Mouse (Mus musculus) erythroblast, embryonic 14.5 days (primary cell): ENCODE measurements around the gene Keap1. TPM values are rescaled to one million over a fixed set of nuclear protein-coding genes. Genes with fewer than 3 reads are reported as not detected.

Source experiments
- H3K27me3 ChIP-seq: 2 replicates; pipeline ENCODE4 v1.6.1; 2012; ENCODE audit warnings: inconsistent platforms; ENCODE audit not compliant: control insufficient read depth
- H3K36me3 ChIP-seq: 2 replicates; pipeline ENCODE4 v1.6.1; 2012; ENCODE audit warnings: mild to moderate bottlenecking, inconsistent platforms; ENCODE audit not compliant: control insufficient read depth
- H3K4me1 ChIP-seq: 2 replicates; pipeline ENCODE4 v1.6.1; 2012; ENCODE audit warnings: inconsistent platforms; ENCODE audit not compliant: control insufficient read depth
- H3K4me3 ChIP-seq: replicated peaks from 2 replicates; pipeline ENCODE3; 2012; ENCODE audit warnings: moderate library complexity, mild to moderate bottlenecking, inconsistent platforms
- H3K9me3 ChIP-seq: 2 replicates; pipeline ENCODE4 v1.6.1; 2012; ENCODE audit warnings: low read length, inconsistent platforms, mixed read lengths; ENCODE audit not compliant: control insufficient read depth
- GATA1 ChIP-seq: IDR thresholded peaks from 2 replicates; pipeline ENCODE4 v1.6.1; 2012; ENCODE audit warnings: low read length, inconsistent platforms, mixed read lengths
- TAL1 ChIP-seq: IDR thresholded peaks from 3 replicates; pipeline ENCODE4 v1.6.1; 2012; ENCODE audit warnings: low read length, inconsistent platforms, mixed read lengths
- polyA plus RNA-seq: library from polyadenylated mRNA; stranded (reverse); fragments of >175 nt; gene quantifications from 2 replicates; pipeline ENCODE4 v1.2.3, GENCODE M21; 2012

Keap1 gene
- polyA plus RNA-seq, 1 experiment: 5.2 TPM

GRCm38 (mm10) chr9:21180841-21181240, 58.3 kb downstream of the Keap1 start:
- Histone ChIP-seq H3K4me3 (no peak overlapping the region), H3K36me3 (no peaks in the 10 kb centered on the region), H3K27me3 (no peaks in the 10 kb centered on the region), H3K9me3 (no peaks in the 10 kb centered on the region), H3K4me1 (peaks cover 41% of the 10 kb centered on the region)
- TF ChIP-seq GATA1: no peak
- TF ChIP-seq TAL1: no peak

- Histone ChIP-seq H3K4me1 (peaks cover 39% of the 10 kb centered on the region), H3K36me3 (no peaks in the 10 kb centered on the region), H3K27me3 (no peaks in the 10 kb centered on the region), H3K9me3 (no peaks in the 10 kb centered on the region), H3K4me3 (no peak overlapping the region)
- TF ChIP-seq TAL1: no peak
- no peak for TF ChIP-seq GATA1
These were observed 58.8 kb downstream of the Keap1 start for GRCm38 (mm10) chr9:21180402-21180801.

Other genes with a start within 250 kb of the Keap1 start
- gene Mrpl4, start 236.6 kb downstream of the Keap1 start, polyA plus RNA-seq: 11.7 and 15.4 TPM in 2 replicates
- gene Icam1, start 223.4 kb downstream of the Keap1 start, polyA plus RNA-seq: 0.04 and 0.11 TPM in 2 replicates
- 105 and 134 TPM in 2 replicates for gene Icam4, start 210.0 kb downstream of the Keap1 start, polyA plus RNA-seq
- 0.63 and 0.86 TPM in 2 replicates for gene Icam5, start 207.3 kb downstream of the Keap1 start, polyA plus RNA-seq
- gene Zglp1, start 172.3 kb downstream of the Keap1 start, polyA plus RNA-seq: 1.4 and 1.9 TPM in 2 replicates
- gene Gm49373, start 166.3 kb downstream of the Keap1 start, polyA plus RNA-seq: 0.12 and 0.16 TPM in 2 replicates
- gene Fdx1l, start 165.7 kb downstream of the Keap1 start, polyA plus RNA-seq: 1.5 and 2.8 TPM in 2 replicates
- 11.6 and 15.1 TPM in 2 replicates for gene Gm38431, start 147.4 kb downstream of the Keap1 start, polyA plus RNA-seq
- 7.5 and 9.3 TPM in 2 replicates for gene Raver1, start 147.4 kb downstream of the Keap1 start, polyA plus RNA-seq
- gene Tyk2, start 108.1 kb downstream of the Keap1 start, polyA plus RNA-seq: 0.26 and 0.30 TPM in 2 replicates
- gene Cdc37, start 89.4 kb downstream of the Keap1 start, polyA plus RNA-seq: 12.7 and 17.4 TPM in 2 replicates
- 0.04 and 0.05 TPM in 2 replicates for gene Pde4a, start 73.6 kb downstream of the Keap1 start, polyA plus RNA-seq
- gene S1pr5, start 9.1 kb upstream of the Keap1 start, polyA plus RNA-seq: not detected in 2 replicates
- gene Atg4d, start 25.9 kb upstream of the Keap1 start, polyA plus RNA-seq: 25.4 and 30.2 TPM in 2 replicates
- 3.5 and 4.6 TPM in 2 replicates for gene Kri1, start 48.6 kb upstream of the Keap1 start, polyA plus RNA-seq
- 36.6 and 42.6 TPM in 2 replicates for gene Cdkn2d, start 52.0 kb upstream of the Keap1 start, polyA plus RNA-seq
- gene Ap1m2, start 73.0 kb upstream of the Keap1 start, polyA plus RNA-seq: not detected in 2 replicates
- gene Slc44a2, start 81.3 kb upstream of the Keap1 start, polyA plus RNA-seq: 0.76 and 0.82 TPM in 2 replicates
- gene Ilf3, start 128.5 kb upstream of the Keap1 start, polyA plus RNA-seq: 4.7 and 5.2 TPM in 2 replicates
- gene Qtrt1, start 172.5 kb upstream of the Keap1 start, polyA plus RNA-seq: 1.7 and 2.0 TPM in 2 replicates
- 112 and 129 TPM in 2 replicates for gene Dnm2, start 185.5 kb upstream of the Keap1 start, polyA plus RNA-seq